Mouse (Mus musculus) left cerebral cortex, adult 2 months (tissue): ENCODE results near the gene Kdm6b. TPM values are rescaled to one million over a fixed set of nuclear protein-coding genes. Genes with fewer than 3 reads are reported as not detected.

Source experiments
- DNase-seq, 2 experiments: peaks; one replicate each; pipeline ENCODE4 v3.0.0; 2021 to 2022; ENCODE audit warnings: low spot score in 2 of 2, mixed read lengths in 1 of 2; ENCODE audit errors: extremely low spot score in 1 of 2
- H3K27ac ChIP-seq: fragments of 200-600 bp; 2 replicates; pipeline ENCODE4 v1.8.1; 2022
- H3K4me3 ChIP-seq: fragments of 200-600 bp; 2 replicates; pipeline ENCODE4 v1.8.1; 2022
- CTCF ChIP-seq: fragments of 200-600 bp; IDR thresholded peaks from 2 replicates; pipeline ENCODE4 v1.8.1; 2022; ENCODE audit warnings: antibody characterized with exemption, mild to moderate bottlenecking, moderate library complexity
- intact Hi-C: fragments of 180-260 bp; cut with DNase I; formaldehyde crosslinking; loops from one replicate; pipeline ENCODE4 v1.15.1; 2025
- total RNA-seq, 2 experiments: library from RNA; stranded (reverse); gene quantifications; 2 replicates each; pipeline ENCODE4 v1.2.3; 2021

Gene Kdm6b
- total RNA-seq, 2 experiments from 2014 or later, result 31.1 to 45.3 TPM

DNA sequence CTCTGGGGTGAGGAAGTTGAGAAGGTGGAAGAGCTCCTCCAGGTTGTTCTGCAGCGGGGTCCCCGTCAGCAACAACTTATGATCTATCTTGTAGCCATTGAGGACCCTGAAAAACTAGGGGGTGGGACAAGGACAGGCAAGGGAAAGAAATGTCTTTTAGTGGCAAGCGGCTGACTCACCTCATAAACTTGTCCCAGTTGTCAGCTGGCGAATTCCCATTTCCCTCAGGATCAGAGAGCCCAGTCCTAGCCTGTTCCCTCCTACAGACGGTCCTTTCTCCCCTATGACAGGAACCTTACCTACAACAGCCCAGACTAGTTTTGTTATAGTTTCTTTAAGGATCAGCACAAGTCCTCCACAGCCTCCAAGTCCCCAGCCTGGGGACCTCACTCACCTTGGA lies 56.9 kb downstream of the Kdm6b start:
- Histone ChIP-seq H3K27ac (no peak overlapping the region), H3K4me3 (no peak overlapping the region)
- TF ChIP-seq CTCF, result no peak
- intact Hi-C loops, result no loop called here
- DNase-seq, result no peak

Other genes with a start within 250 kb of the Kdm6b start
- 1 to 10 TPM; 6.1 to 6.4 TPM for gene Alox8, start 215.8 kb downstream of the Kdm6b start, total RNA-seq
- gene Gucy2e, start 176.6 kb downstream of the Kdm6b start, total RNA-seq, result 1 to 10 TPM; 1.0 to 1.3 TPM
- gene Cntrob, start 89.9 kb downstream of the Kdm6b start, total RNA-seq, result 10 to 100 TPM; 19.2 to 27.1 TPM
- gene Trappc1, start 89.7 kb downstream of the Kdm6b start, total RNA-seq, result 10 to 100 TPM; 58.8 to 60.1 TPM
- gene Kcnab3, start 87.4 kb downstream of the Kdm6b start, total RNA-seq, result 10 to 100 TPM; 95.5 to 95.8 TPM
- 100 to 1,000 TPM; 170 to 181 TPM for gene Rnf227, start 73.2 kb downstream of the Kdm6b start, total RNA-seq
- gene Chd3, start 44.3 kb downstream of the Kdm6b start, total RNA-seq, result 100 to 1,000 TPM; 406 to 416 TPM
- gene Naa38, start 18.2 kb downstream of the Kdm6b start, total RNA-seq, result 100 to 1,000 TPM in 1 of 2 experiments, 10 to 100 TPM in 1; 94.0 to 113 TPM
- 10 to 100 TPM; 40.7 to 45.6 TPM for gene Cyb5d1, start 18.0 kb downstream of the Kdm6b start, total RNA-seq
- gene Tmem88, start 15.4 kb downstream of the Kdm6b start, total RNA-seq, result 1 to 10 TPM; 2.9 to 3.8 TPM
- 1 to 10 TPM; 2.7 to 3.7 TPM for gene Dnah2, start 135.4 kb upstream of the Kdm6b start, total RNA-seq
- 10 to 100 TPM; 46.6 to 63.0 TPM for gene Efnb3, start 146.5 kb upstream of the Kdm6b start, total RNA-seq
- gene Wrap53, start 166.6 kb upstream of the Kdm6b start, total RNA-seq, result 10 to 100 TPM in 1 of 2 experiments, 1 to 10 TPM in 1; 7.6 to 10.5 TPM
- gene Trp53, start 166.7 kb upstream of the Kdm6b start, total RNA-seq, result 10 to 100 TPM; 23.7 TPM
- 100 to 1,000 TPM; 411 to 429 TPM for gene Atp1b2, start 192.3 kb upstream of the Kdm6b start, total RNA-seq
- not detected for gene Shbg, start 204.2 kb upstream of the Kdm6b start, total RNA-seq
- 10 to 100 TPM in 1 of 2 experiments, 1 to 10 TPM in 1; 9.9 to 13.7 TPM for gene Sat2, start 208.3 kb upstream of the Kdm6b start, total RNA-seq
- gene Fxr2, start 219.3 kb upstream of the Kdm6b start, total RNA-seq, result 100 to 1,000 TPM; 146 TPM
- gene Sox15, start 241.6 kb upstream of the Kdm6b start, total RNA-seq, result not detected
- gene Mpdu1, start 249.0 kb upstream of the Kdm6b start, total RNA-seq, result 10 to 100 TPM; 59.0 to 59.4 TPM